Mouse (Mus musculus): ENCODE measurements around the gene Blzf1.

DNA sequence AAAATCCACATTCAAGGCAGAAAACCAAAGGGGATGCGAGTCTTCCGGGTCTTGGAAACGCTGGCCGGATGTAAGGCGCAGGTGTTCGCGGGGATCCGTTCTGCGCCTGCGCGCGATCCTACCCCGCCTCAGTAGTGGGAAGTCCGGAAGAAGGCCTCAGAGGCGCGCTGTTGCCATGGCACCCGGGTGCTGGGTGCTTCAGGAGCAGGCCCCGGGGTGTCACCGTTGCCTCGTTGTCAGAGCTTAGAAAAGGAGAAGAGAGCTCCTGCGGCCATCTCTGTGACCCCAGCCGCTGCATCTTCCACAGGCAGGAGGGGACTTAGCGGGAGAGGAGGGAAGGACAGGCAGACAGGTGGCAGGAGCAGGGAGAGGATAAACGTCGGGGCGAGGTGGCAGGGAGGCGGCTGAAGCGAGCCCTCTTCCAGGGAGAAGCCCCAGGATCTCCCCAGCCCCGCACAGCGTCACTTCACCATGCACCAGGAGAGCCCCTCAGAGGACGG, 31.8 kb downstream of the Blzf1 start, which contains the start of gene Ccdc181:
- TF ChIP-seq CTCF (IDR thresholded peaks at IDR 0.05; ENCODE audit: control insufficient read depth, insufficient read depth, insufficient replicate concordance, low read depth, low read length) = no peak
- peak; percentile 81 for TF ChIP-seq POLR2A (IDR thresholded peaks at IDR 0.05; ENCODE audit: control insufficient read depth, low read depth, low read length)

Measured in testis, adult 2 months (tissue).